Mouse (Mus musculus) limb, embryonic 13.5 days (tissue): ENCODE measurements around the gene Lsg1. TPM values are rescaled to one million over a fixed set of nuclear protein-coding genes. Genes with fewer than 3 reads are reported as not detected.

Source experiments
- ATAC-seq: fragments of 200-750 bp; cut with Nextera tagmentation; 2 replicates; pipeline ENCODE4 v1.8.0; 2017; ENCODE audit warnings: low read depth, moderate number of reproducible peaks, moderate TSS enrichment; ENCODE audit not compliant: low FRiP score
- H3K27ac ChIP-seq: fragments of 300-500 bp; sonication (generic); 2 replicates; pipeline ENCODE4 v1.5.1; 2015; ENCODE audit warnings: inconsistent platforms, mild to moderate bottlenecking, moderate library complexity
- H3K27me3 ChIP-seq: fragments of 300-500 bp; sonication (generic); 2 replicates; pipeline ENCODE4 v1.6.1; 2015; ENCODE audit warnings: mild to moderate bottlenecking, inconsistent platforms
- H3K36me3 ChIP-seq: fragments of 300-500 bp; sonication (generic); 2 replicates; pipeline ENCODE4 v1.6.1; 2015; ENCODE audit warnings: inconsistent platforms, mild to moderate bottlenecking, moderate library complexity
- H3K4me1 ChIP-seq: fragments of 300-500 bp; sonication (generic); 2 replicates; pipeline ENCODE4 v1.6.1; 2015; ENCODE audit warnings: inconsistent platforms
- H3K4me2 ChIP-seq: fragments of 300-500 bp; sonication (generic); replicated peaks from 2 replicates; pipeline ENCODE4 v1.6.1; 2015; ENCODE audit warnings: inconsistent platforms, mild to moderate bottlenecking, moderate library complexity
- H3K4me3 ChIP-seq: fragments of 300-500 bp; sonication (generic); 2 replicates; pipeline ENCODE4 v1.5.1; 2015; ENCODE audit warnings: moderate library complexity, mild to moderate bottlenecking, inconsistent platforms
- H3K9ac ChIP-seq: fragments of 300-500 bp; sonication (generic); 2 replicates; pipeline ENCODE4 v1.6.1; 2015; ENCODE audit warnings: mild to moderate bottlenecking, inconsistent platforms
- H3K9me3 ChIP-seq: fragments of 300-500 bp; sonication (generic); 2 replicates; pipeline ENCODE4 v1.6.1; 2016; ENCODE audit warnings: inconsistent platforms
- WGBS: fragments of 180-500 bp; shearing (Covaris S2); methylation state at CpG from one replicate; pipeline ENCODE4 v1.1.7; 2015; 5-methylcytosine and 5-hydroxymethylcytosine counted together
- polyA plus RNA-seq: library from polyadenylated mRNA; unstranded; fragments of >200 nt; fragmentation: Nextera tagmentation; extraction: Ambion mirVana; gene quantifications from 2 replicates; pipeline ENCODE4 v1.2.1, GENCODE M21; 2015

Gene Lsg1
- polyA plus RNA-seq, 1 experiment from 2014 or later = 75.7 TPM

- WGBS = 80% methylated on average over 6 of the region's 6 CpGs
- ATAC-seq = no peak
- Histone ChIP-seq H3K27ac (no peak overlapping the region), H3K9ac (no peak overlapping the region), H3K9me3 (peaks cover 5% of the 10 kb centered on the region; the same call in 1 of the 2 replicates), H3K4me3 (no peak overlapping the region), H3K27me3 (no peaks in the 10 kb centered on the region), H3K4me1 (no peaks in the 10 kb centered on the region), H3K4me2 (no peak overlapping the region), H3K36me3 (peaks cover 37% of the 10 kb centered on the region)
Measured at GRCm38 (mm10) chr16:30542826-30543225, 44.6 kb downstream of the Lsg1 start.

- Histone ChIP-seq H3K27me3 (no peaks in the 10 kb centered on the region), H3K4me2 (peak overlapping the region; percentile 50), H3K36me3 (peaks cover 19% of the 10 kb centered on the region), H3K9ac (peak overlapping the region; percentile 25), H3K4me3 (peak overlapping the region; percentile 29), H3K4me1 (no peaks in the 10 kb centered on the region), H3K27ac (no peak overlapping the region), H3K9me3 (no peaks in the 10 kb centered on the region)
- WGBS = 54% methylated on average over 20 of the region's 20 CpGs
- no peak for ATAC-seq
Measured at GRCm38 (mm10) chr16:30540107-30541001, 47.0 kb downstream of the Lsg1 start.

GRCm38 (mm10) chr16:30539433-30539832 is 48.0 kb downstream of the Lsg1 start:
- Histone ChIP-seq H3K9me3 (no peaks in the 10 kb centered on the region), H3K27ac (no peak overlapping the region), H3K9ac (no peak overlapping the region), H3K27me3 (no peaks in the 10 kb centered on the region), H3K4me2 (no peak overlapping the region), H3K36me3 (peaks cover 11% of the 10 kb centered on the region), H3K4me1 (no peaks in the 10 kb centered on the region), H3K4me3 (no peak overlapping the region)
- 25% methylated on average over 10 of the region's 10 CpGs for WGBS
- no peak for ATAC-seq

- Histone ChIP-seq H3K27me3 (no peaks in the 10 kb centered on the region), H3K27ac (no peak overlapping the region), H3K4me1 (peaks cover 8% of the 10 kb centered on the region; the same call in 1 of the 2 replicates), H3K4me2 (no peak overlapping the region), H3K9ac (no peak overlapping the region), H3K4me3 (no peak overlapping the region), H3K36me3 (peaks cover 6% of the 10 kb centered on the region; the same call in 1 of the 2 replicates), H3K9me3 (no peaks in the 10 kb centered on the region)
- 80% methylated on average over 1 of the region's 1 CpGs for WGBS
- no peak for ATAC-seq
Measured at GRCm38 (mm10) chr16:30535075-30535474, 52.3 kb downstream of the Lsg1 start.

GRCm38 (mm10) chr16:30533592-30533991 is 53.8 kb downstream of the Lsg1 start:
- Histone ChIP-seq H3K4me3 (no peak overlapping the region), H3K9me3 (no peaks in the 10 kb centered on the region), H3K27ac (no peak overlapping the region), H3K4me1 (peaks cover 8% of the 10 kb centered on the region; the same call in 1 of the 2 replicates), H3K9ac (no peak overlapping the region), H3K27me3 (no peaks in the 10 kb centered on the region), H3K36me3 (peaks cover 17% of the 10 kb centered on the region), H3K4me2 (no peak overlapping the region)
- ATAC-seq = no peak
- WGBS = 50% methylated on average over 4 of the region's 4 CpGs

- Histone ChIP-seq H3K4me3 (no peak overlapping the region), H3K4me1 (peaks cover 8% of the 10 kb centered on the region; the same call in 1 of the 2 replicates), H3K27ac (no peak overlapping the region), H3K27me3 (no peaks in the 10 kb centered on the region), H3K9ac (no peak overlapping the region), H3K4me2 (no peak overlapping the region), H3K9me3 (no peaks in the 10 kb centered on the region), H3K36me3 (peaks cover 21% of the 10 kb centered on the region)
- 27% methylated on average over 1 of the region's 1 CpGs for WGBS
- ATAC-seq = no peak
Measured at GRCm38 (mm10) chr16:30532929-30533328, 54.5 kb downstream of the Lsg1 start.

GRCm38 (mm10) chr16:30531761-30532406 is 55.5 kb downstream of the Lsg1 start:
- Histone ChIP-seq H3K4me3 (no peak overlapping the region), H3K9ac (no peak overlapping the region), H3K4me2 (peak overlapping the region; percentile 31; the same call in 1 of the 2 replicates), H3K36me3 (peaks cover 24% of the 10 kb centered on the region), H3K27me3 (no peaks in the 10 kb centered on the region), H3K9me3 (no peaks in the 10 kb centered on the region), H3K27ac (no peak overlapping the region), H3K4me1 (peaks cover 8% of the 10 kb centered on the region; the same call in 1 of the 2 replicates)
- ATAC-seq = no peak
- 32% methylated on average over 20 of the region's 20 CpGs for WGBS

- no peaks in the 10 kb centered on the region for H3K27me3 ChIP-seq
- no peak overlapping the region for H3K9ac ChIP-seq
- H3K36me3 ChIP-seq = peaks cover 31% of the 10 kb centered on the region
- H3K4me3 ChIP-seq = no peak overlapping the region
- H3K4me2 ChIP-seq = no peak overlapping the region
- no peak overlapping the region for H3K27ac ChIP-seq
- peaks cover 8% of the 10 kb centered on the region; the same call in 1 of the 2 replicates for H3K4me1 ChIP-seq
- WGBS = 45% methylated on average over 4 of the region's 4 CpGs
- no peaks in the 10 kb centered on the region for H3K9me3 ChIP-seq
- ATAC-seq = no peak
Measured at GRCm38 (mm10) chr16:30530815-30531214, 56.6 kb downstream of the Lsg1 start.

- no peak overlapping the region for H3K27ac ChIP-seq
- no peak overlapping the region for H3K4me2 ChIP-seq
- no peaks in the 10 kb centered on the region for H3K9me3 ChIP-seq
- ATAC-seq = no peak
- H3K27me3 ChIP-seq = no peaks in the 10 kb centered on the region
- no peak overlapping the region for H3K9ac ChIP-seq
- H3K36me3 ChIP-seq = peaks cover 38% of the 10 kb centered on the region
- WGBS = 82% methylated on average over 8 of the region's 8 CpGs
- peaks cover 4% of the 10 kb centered on the region; the same call in 1 of the 2 replicates for H3K4me1 ChIP-seq
- H3K4me3 ChIP-seq = no peak overlapping the region
Measured at GRCm38 (mm10) chr16:30528386-30528785, 59.0 kb downstream of the Lsg1 start.

- H3K27me3 ChIP-seq = no peaks in the 10 kb centered on the region
- no peak overlapping the region for H3K9ac ChIP-seq
- no peak overlapping the region for H3K27ac ChIP-seq
- 0 out of 2 replicates have a peak, but pooled peaks cover 3% of the 10 kb centered on the region for H3K4me1 ChIP-seq
- ATAC-seq = no peak
- WGBS = 92% methylated on average over 2 of the region's 2 CpGs
- H3K9me3 ChIP-seq = no peaks in the 10 kb centered on the region
- H3K4me2 ChIP-seq = no peak overlapping the region
- no peak overlapping the region for H3K4me3 ChIP-seq
- H3K36me3 ChIP-seq = peaks cover 39% of the 10 kb centered on the region
Measured at GRCm38 (mm10) chr16:30527889-30528288, 59.5 kb downstream of the Lsg1 start.

- Histone ChIP-seq H3K4me2 (no peak overlapping the region), H3K4me1 (no peaks in the 10 kb centered on the region), H3K9ac (no peak overlapping the region), H3K36me3 (peaks cover 52% of the 10 kb centered on the region), H3K27ac (no peak overlapping the region), H3K4me3 (no peak overlapping the region), H3K27me3 (no peaks in the 10 kb centered on the region), H3K9me3 (no peaks in the 10 kb centered on the region)
- no peak for ATAC-seq
- 85% methylated on average over 14 of the region's 14 CpGs for WGBS
Measured at GRCm38 (mm10) chr16:30525756-30526155, 61.6 kb downstream of the Lsg1 start.

GRCm38 (mm10) chr16:30524481-30524880 is 62.9 kb downstream of the Lsg1 start:
- WGBS = 93% methylated on average over 6 of the region's 6 CpGs

More at GRCm38 (mm10) chr16:30524481-30524880, 62.9 kb downstream of the Lsg1 start:
- Histone ChIP-seq H3K36me3 (peaks cover 49% of the 10 kb centered on the region), H3K4me1 (peaks cover 5% of the 10 kb centered on the region; the same call in 1 of the 2 replicates), H3K9me3 (no peaks in the 10 kb centered on the region), H3K9ac (no peak overlapping the region), H3K4me2 (no peak overlapping the region), H3K27ac (no peak overlapping the region), H3K4me3 (no peak overlapping the region), H3K27me3 (no peaks in the 10 kb centered on the region)
- no peak for ATAC-seq
